Mouse (Mus musculus) MN1 (cell line): ENCODE measurements around the gene Exoc2.

ENCODE experiments used
- DNase-seq: peaks from one replicate; pipeline ENCODE4 v3.0.0-alpha.2; 2016; ENCODE audit warnings: low spot score

The Exoc2 gene

DNA sequence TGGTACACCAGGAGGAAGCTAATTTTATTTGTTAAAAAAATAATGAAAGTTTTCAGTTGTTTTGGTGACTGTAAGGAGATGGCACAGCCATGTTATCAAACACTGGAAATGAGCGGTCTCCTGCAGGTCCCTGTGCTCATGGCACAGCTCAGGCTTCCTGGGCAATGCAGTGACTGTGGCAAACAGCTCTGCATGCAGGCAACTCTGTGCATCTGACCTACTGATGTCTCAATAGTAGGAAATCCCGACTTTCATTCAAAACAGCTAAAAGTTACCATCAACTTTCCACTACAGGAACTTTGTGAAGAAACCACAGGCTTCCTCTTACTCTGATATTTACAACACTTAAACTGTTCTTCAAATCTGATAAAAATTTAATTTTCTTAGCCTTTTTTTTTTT, 154.0 kb downstream of the Exoc2 start:
- no peak for DNase-seq

- DNase-seq: no peak
Measured at GRCm38 (mm10) chr13:30817436-30817835, 156.5 kb downstream of the Exoc2 start.

DNA sequence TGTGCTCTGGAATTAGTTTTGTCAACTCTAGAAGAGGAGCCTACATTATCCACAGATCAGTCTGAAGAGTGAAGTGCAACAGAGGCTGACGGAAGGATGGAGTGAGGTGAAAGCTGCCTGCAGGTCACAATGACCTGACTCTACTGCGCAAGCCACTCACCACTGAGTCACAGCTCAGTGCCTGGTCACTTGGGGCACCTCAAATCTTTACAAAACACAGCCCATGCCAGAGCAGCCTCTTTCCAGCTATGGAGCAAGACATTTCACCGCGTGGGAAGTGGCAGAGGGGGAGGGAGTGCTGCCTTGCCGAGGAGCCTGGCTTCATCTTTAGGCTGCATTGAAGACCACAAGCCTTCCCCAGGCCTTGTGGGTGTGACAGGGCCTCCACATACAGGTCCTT, 159.6 kb downstream of the Exoc2 start:
- no peak for DNase-seq

DNA sequence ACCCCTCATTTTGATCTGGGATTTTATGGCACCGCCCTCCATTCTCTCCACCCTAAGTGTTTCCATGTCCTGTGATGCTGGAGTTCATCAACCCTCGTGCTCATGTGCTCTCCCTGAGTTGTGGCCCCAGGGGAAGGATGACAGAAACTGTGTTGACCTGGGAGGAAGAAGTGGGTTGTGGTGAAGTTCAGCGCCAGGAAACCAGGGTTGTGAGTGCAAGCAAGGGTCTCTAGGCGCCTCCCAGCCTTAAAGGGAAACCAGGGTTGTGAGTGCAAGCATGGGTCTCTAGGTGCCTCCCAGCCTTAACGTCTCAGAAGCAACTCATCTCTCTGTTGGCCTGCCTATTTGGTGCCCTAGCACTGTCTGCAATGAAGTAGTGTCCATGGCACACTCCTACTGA, 160.4 kb downstream of the Exoc2 start:
- DNase-seq: no peak

DNA sequence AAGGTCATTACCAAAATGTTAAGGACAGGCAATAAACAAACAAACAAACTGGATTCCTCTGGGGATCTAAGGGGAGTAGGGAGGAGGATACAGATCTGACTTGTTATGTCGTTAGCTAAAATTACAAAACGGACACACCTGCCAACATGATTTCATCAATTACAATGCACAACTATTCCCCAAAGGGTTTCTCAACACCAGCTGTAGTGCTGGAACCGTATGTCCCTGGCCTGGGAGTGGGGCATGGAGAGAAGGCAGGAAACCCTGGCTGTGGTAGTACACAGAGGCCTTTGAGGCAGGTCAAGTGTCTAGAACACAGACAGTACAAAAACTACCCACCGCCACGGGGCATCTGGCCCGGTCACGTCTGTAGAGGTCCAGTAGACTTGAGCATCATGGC, 164.7 kb downstream of the Exoc2 start:
- DNase-seq: no peak

GRCm38 (mm10) chr13:30802336-30802955, 171.4 kb downstream of the Exoc2 start:
- no peak for DNase-seq

- no peak for DNase-seq
Measured at GRCm38 (mm10) chr13:30801886-30802285, 172.0 kb downstream of the Exoc2 start.

DNA sequence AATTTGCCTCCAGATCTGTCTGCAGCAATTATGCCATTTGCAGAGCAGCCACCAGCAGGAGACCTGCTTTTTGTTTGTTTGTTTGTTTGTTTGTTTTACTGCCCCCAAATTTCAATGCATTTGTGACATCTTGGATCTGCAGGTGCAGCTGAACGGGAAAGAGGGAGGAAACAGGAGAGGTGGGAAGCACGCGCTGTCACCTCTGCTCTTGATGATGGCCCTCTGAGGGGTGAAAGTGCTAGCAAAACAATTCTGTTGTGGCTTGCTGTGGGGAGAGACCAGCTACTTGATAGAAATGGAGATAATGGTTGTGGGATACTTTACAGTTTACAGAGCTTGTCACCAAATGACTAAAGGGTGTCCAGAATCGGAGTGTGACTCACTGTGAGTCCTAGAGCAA, 177.9 kb downstream of the Exoc2 start:
- DNase-seq: no peak

GRCm38 (mm10) chr13:30793616-30794015, 180.3 kb downstream of the Exoc2 start:
- no peak for DNase-seq

GRCm38 (mm10) chr13:30793196-30793595, 180.7 kb downstream of the Exoc2 start:
- DNase-seq: no peak

DNA sequence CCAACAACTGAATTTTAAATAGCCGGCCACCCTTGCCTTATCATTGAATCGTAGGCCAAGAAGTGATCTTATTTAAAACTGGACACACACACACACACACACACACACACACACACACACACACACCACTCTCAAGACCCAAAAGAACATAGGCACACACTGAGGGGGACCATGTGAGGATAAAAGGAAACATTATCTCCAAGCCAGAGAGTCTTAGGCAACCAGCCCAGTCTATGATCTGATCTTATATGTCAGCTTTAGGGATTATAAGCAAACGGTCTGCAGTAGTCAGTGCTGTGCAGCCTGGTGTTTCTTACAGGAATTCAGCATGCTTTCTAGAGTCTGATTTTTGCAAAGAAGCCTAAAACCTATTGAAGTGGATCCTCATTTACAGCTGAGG, 181.2 kb downstream of the Exoc2 start:
- no peak for DNase-seq

GRCm38 (mm10) chr13:30792308-30792707, 181.6 kb downstream of the Exoc2 start:
- DNase-seq: no peak

GRCm38 (mm10) chr13:30790016-30790415, 183.9 kb downstream of the Exoc2 start:
- DNase-seq: no peak

DNA sequence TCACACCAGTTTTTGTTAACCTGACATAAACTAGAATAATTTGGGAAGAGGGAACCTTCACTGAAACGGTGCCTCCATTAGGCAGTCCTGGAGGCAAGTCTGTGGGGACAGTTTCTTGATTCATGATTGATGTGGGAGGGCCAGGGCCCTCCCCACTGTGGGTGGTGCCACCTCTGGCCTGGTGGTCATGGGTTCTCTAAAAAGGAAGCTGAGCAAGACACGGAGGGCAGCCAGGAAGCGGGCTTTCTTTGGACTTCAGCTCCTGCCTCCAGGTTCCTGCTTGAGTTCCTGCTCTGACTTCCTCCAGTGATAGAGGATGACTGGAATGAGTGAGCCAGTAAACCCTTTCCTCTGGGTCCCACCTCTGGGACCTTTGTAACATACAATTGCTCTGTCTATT, 185.5 kb downstream of the Exoc2 start:
- no peak for DNase-seq

DNA sequence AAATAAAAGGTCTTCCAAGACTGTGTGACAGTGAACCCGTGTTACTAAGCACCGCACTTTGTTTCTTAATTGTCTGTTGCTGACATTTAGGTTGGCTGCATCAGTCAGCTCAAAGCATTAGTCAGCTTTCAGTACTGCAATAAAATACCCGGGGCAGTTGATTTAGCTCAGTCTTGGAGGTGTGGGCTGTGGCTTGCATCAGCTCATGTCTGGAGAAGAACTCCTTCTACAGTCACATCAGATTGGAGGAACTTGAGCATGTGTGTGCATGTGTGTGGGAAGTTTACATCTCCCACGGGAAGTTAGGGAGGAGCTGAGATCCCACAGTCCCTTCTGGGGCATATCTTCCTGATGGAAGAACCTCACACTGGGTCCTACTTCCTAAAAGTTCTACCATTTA, 185.9 kb downstream of the Exoc2 start:
- no peak for DNase-seq

DNA sequence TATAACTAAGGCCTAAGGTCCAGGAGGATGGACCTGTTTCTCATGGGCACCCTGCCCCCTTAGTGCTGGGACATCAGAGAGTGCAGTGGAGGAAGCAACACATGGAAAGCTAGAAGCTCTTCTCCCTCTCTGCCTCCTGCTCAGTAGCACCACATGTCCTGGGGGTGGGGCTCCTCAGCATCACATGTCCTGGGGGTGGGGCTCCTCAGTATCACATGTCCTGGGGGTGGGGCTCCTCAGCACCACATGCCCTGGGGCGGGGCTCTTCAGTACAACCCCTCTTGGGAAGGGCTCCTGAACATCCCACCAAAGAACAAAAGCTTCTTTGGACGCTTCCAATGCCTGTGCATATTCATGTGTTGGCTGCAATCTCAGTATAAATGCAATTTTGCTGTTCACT, 186.3 kb downstream of the Exoc2 start:
- no peak for DNase-seq

GRCm38 (mm10) chr13:30787036-30787320, 186.9 kb downstream of the Exoc2 start:
- DNase-seq: no peak

DNA sequence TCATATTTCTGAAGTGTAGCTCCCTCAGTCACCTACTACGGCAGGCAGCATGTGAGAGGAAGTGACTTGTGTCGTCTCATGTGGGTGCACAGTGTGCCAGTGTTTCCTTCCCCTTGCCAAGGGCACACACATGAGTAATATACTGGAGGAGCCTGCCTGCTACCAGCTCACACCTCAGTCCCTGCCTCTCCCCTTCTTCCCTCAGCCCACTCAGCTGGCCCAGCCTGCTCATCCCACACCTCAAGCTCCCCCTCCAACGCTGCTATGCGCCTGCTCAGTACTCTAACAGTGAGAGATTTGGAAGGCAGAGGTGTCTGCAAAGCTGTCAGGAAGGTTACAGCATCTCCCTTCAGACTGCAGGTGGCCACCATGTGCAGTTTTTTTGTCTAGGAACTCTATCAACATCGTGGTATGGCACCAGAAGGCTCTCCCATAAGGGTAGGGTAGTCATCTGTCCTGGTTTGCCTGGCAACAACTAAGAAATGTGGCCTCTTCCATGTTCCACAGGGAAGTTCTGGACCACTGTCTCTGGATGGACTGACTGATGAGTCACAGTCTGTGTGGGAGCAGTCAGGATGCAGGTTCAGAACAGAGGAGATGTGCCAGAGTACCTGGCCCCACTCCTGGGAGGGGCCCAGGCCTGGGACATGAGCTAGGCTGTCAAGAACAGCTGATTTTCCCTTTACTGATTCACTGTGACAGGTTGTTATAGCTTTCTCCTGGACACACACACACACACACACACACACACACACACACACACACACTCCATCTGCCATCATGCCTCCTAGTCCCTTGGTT, 187.5 kb downstream of the Exoc2 start:
- DNase-seq: no peak

- no peak for DNase-seq
Measured at GRCm38 (mm10) chr13:30785423-30786040, 188.4 kb downstream of the Exoc2 start.

DNA sequence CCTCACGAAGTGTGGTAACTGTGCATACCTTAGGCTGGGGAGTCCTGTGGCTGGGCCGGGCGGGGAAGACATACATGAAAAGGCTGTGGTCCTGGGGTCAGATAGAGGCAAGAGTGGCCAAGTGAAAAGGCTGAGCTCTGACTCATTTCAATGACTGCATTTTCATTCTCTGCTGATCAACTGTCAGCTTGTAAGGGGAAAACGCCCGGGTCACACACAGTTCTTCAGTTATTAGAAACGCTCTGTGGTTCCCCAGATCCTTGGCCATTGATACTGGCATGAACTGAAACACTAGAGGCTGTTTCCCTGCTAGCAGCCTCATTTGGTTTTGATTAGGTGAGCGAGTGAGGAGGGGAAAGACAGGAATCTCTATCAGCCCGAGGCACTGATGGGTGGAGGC, 191.5 kb downstream of the Exoc2 start:
- DNase-seq: no peak

DNA sequence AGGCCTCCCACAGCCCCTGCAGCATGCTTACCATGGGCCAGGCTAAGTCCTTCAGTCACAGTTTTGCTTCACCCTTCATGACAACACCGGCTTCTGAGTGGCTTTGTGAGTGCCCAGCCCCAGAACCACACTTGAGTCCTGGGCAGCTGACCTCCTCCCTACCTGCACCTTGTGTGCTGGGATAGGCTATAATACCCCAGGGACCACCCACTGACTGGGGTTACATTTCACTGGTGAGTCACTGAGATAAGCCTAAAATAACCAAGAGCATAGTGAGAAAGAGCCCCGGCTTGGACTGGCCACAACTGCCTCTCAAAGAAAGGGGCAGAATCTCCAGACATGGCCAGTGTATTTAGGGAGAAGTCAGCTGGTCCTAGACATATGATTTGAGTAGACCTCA, 192.0 kb downstream of the Exoc2 start:
- no peak for DNase-seq

DNA sequence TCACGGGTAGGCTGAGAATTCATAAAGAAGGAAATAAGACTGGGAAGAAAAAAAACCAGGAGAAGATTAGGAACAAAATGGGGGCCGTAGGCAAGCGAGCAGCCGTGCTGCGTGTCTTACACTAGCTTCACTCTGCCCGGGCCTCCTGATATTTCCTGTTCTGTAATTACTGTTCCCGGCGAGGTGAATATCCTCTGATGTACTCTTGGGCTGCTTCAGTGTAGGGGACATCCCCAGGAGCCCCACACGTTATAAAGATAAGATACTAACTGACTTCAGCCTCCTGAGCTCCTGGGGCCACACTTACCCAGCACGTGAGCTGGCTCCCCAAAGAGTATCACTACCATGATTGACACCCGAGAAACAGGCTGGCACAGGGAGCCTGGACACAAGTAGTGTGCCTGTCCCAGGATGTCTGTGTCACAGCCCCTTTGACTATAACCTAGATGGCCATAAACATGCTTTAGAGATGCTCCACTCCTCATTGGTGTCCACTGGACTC, 196.2 kb downstream of the Exoc2 start:
- no peak for DNase-seq

DNA sequence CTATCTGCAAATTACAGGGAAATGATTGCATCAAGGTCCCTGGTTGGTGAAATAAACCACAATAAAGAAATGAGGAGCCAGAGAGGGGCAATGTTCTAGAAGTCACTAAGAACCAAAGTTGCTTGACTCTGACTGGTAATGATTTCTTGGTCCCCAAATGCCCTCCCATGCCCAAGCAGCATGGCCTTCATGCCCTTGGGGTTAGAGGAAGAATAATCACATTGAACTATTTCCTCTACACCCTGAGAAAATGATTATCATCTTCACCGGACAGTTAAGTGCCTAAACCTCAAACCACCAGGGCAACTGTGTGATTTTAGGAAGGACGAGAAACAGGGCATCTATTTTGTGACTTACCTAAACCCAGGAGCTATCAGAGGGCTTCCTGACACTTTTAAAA, 197.9 kb downstream of the Exoc2 start:
- DNase-seq: no peak
